Mouse (Mus musculus) stomach, embryonic 16.5 days (tissue): Measurements from ENCODE around the gene Spag5. TPM values are rescaled to one million over a fixed set of nuclear protein-coding genes. Genes with fewer than 3 reads are reported as not detected.
"Not testable (repeated sequence)": the region's sequence is repeated elsewhere in the genome, so short reads cannot be mapped to it uniquely, and the experiment has no call there.

Experiments used
- ATAC-seq: fragments of 200-750 bp; cut with Nextera tagmentation; 2 replicates; pipeline ENCODE4 v1.8.0; 2017; ENCODE audit warnings: moderate number of reproducible peaks, moderate TSS enrichment; ENCODE audit not compliant: insufficient read depth, low FRiP score
- H3K27ac ChIP-seq: fragments of 300-500 bp; sonication (generic); 2 replicates; pipeline ENCODE4 v1.5.1; 2014; ENCODE audit warnings: low read length
- H3K27me3 ChIP-seq: fragments of 300-500 bp; sonication (generic); 2 replicates; pipeline ENCODE4 v1.6.1; 2014; ENCODE audit warnings: low read length, control low read depth, mixed read lengths; ENCODE audit not compliant: control insufficient read depth, insufficient read depth
- H3K36me3 ChIP-seq: fragments of 300-500 bp; sonication (generic); 2 replicates; pipeline ENCODE4 v1.6.1; 2014; ENCODE audit warnings: low read length; ENCODE audit not compliant: control insufficient read depth, insufficient read depth
- H3K4me1 ChIP-seq: fragments of 300-500 bp; sonication (generic); 2 replicates; pipeline ENCODE4 v1.6.1; 2014; ENCODE audit warnings: low read length, control low read depth, mixed read lengths; ENCODE audit not compliant: control insufficient read depth, insufficient read depth
- H3K4me2 ChIP-seq: fragments of 300-500 bp; sonication (generic); 2 replicates; pipeline ENCODE4 v1.6.1; 2014; ENCODE audit warnings: low read depth, low read length, mixed read lengths
- H3K4me3 ChIP-seq: fragments of 300-500 bp; sonication (generic); replicated peaks from 2 replicates; pipeline ENCODE4 v1.5.1; 2014; ENCODE audit warnings: mild to moderate bottlenecking, low read length
- H3K9ac ChIP-seq: fragments of 300-500 bp; sonication (generic); 2 replicates; pipeline ENCODE4 v1.6.1; 2014; ENCODE audit warnings: low read length
- H3K9me3 ChIP-seq: fragments of 300-500 bp; sonication (generic); replicated peaks from 2 replicates; pipeline ENCODE4 v1.6.1; 2016; ENCODE audit warnings: low read length, control low read depth; ENCODE audit not compliant: control insufficient read depth
- WGBS: fragments of 180-500 bp; shearing (Covaris S2); extraction: QIAGEN DNeasy Blood & Tissue Kit; methylation state at CpG from one replicate; pipeline ENCODE4 v1.1.7; 2014; 5-methylcytosine and 5-hydroxymethylcytosine counted together
- polyA plus RNA-seq: library from polyadenylated mRNA; unstranded; fragments of >200 nt; fragmentation: Nextera tagmentation; extraction: Ambion mirVana; gene quantifications from 2 replicates; pipeline ENCODE4 v1.2.1, GENCODE M21; 2015

Gene Spag5
- polyA plus RNA-seq, 1 experiment from 2014 or later = 28.9 TPM

GRCm38 (mm10) chr11:78276169-78276568 is 25.2 kb upstream of the Spag5 start:
- H3K9ac ChIP-seq, H3K4me2 ChIP-seq, ATAC-seq, H3K27ac ChIP-seq, H3K9me3 ChIP-seq, H3K27me3 ChIP-seq, H3K4me1 ChIP-seq, H3K4me3 ChIP-seq: not testable (repeated sequence)
- WGBS = 95% methylated on average over 4 of the region's 4 CpGs
- peaks cover 43% of the 10 kb centered on the region for H3K36me3 ChIP-seq

- no peak overlapping the region for H3K27ac ChIP-seq
- WGBS = 81% methylated on average over 7 of the region's 7 CpGs
- no peak overlapping the region for H3K9ac ChIP-seq
- H3K36me3 ChIP-seq = peaks cover 36% of the 10 kb centered on the region; the same call in 1 of the 2 replicates
- no peak for ATAC-seq
- no peaks in the 10 kb centered on the region for H3K9me3 ChIP-seq
- H3K4me3 ChIP-seq = no peak overlapping the region
- no peak overlapping the region for H3K4me2 ChIP-seq
- H3K27me3 ChIP-seq = no peaks in the 10 kb centered on the region
- H3K4me1 ChIP-seq = no peaks in the 10 kb centered on the region
These were observed 22.5 kb upstream of the Spag5 start for GRCm38 (mm10) chr11:78278853-78279252.

GRCm38 (mm10) chr11:78279586-78279985 is 21.7 kb upstream of the Spag5 start:
- H3K4me2 ChIP-seq = no peak overlapping the region
- no peak overlapping the region for H3K4me3 ChIP-seq
- H3K9ac ChIP-seq = no peak overlapping the region
- no peak for ATAC-seq
- no peaks in the 10 kb centered on the region for H3K27me3 ChIP-seq
- H3K4me1 ChIP-seq = no peaks in the 10 kb centered on the region
- H3K27ac ChIP-seq = no peak overlapping the region
- 89% methylated on average over 4 of the region's 4 CpGs for WGBS
- no peaks in the 10 kb centered on the region for H3K9me3 ChIP-seq
- peaks cover 30% of the 10 kb centered on the region for H3K36me3 ChIP-seq

- no peak overlapping the region for H3K4me2 ChIP-seq
- 85% methylated on average over 7 of the region's 7 CpGs for WGBS
- peaks cover 21% of the 10 kb centered on the region for H3K36me3 ChIP-seq
- no peak overlapping the region for H3K4me3 ChIP-seq
- no peak for ATAC-seq
- no peaks in the 10 kb centered on the region for H3K27me3 ChIP-seq
- no peak overlapping the region for H3K27ac ChIP-seq
- no peak overlapping the region for H3K9ac ChIP-seq
- H3K4me1 ChIP-seq = no peaks in the 10 kb centered on the region
- H3K9me3 ChIP-seq = no peaks in the 10 kb centered on the region
These were observed 12.1 kb upstream of the Spag5 start for GRCm38 (mm10) chr11:78289146-78289763.

- 91% methylated on average over 4 of the region's 4 CpGs for WGBS
These were observed 10.7 kb upstream of the Spag5 start, which contains the start of gene BC030499 for GRCm38 (mm10) chr11:78290654-78291053. Gene BC030499, plus strand, starts transcription at chr11:78290841.

GRCm38 (mm10) chr11:78294585-78294984 is 6.7 kb upstream of the Spag5 start:
- Histone ChIP-seq H3K27me3 (no peaks in the 10 kb centered on the region), H3K9me3 (no peaks in the 10 kb centered on the region), H3K4me1 (no peaks in the 10 kb centered on the region), H3K27ac (no peak overlapping the region), H3K9ac (no peak overlapping the region), H3K36me3 (0 out of 2 replicates have a peak, but pooled peaks cover 5% of the 10 kb centered on the region), H3K4me3 (no peak overlapping the region), H3K4me2 (no peak overlapping the region)
- 89% methylated on average over 6 of the region's 6 CpGs for WGBS
- no peak for ATAC-seq

More at GRCm38 (mm10) chr11:78290654-78291053, 10.7 kb upstream of the Spag5 start, which contains the start of gene BC030499:
- H3K27me3 ChIP-seq = no peaks in the 10 kb centered on the region
- H3K4me1 ChIP-seq = no peaks in the 10 kb centered on the region
- H3K9ac ChIP-seq = no peak within 1 kb of the TSS
- H3K9me3 ChIP-seq = no peaks in the 10 kb centered on the region
- ATAC-seq = no peak
- H3K27ac ChIP-seq = no peak within 1 kb of the TSS
- no peak within 1 kb of the TSS for H3K4me3 ChIP-seq
- H3K4me2 ChIP-seq = no peak within 1 kb of the TSS
- H3K36me3 ChIP-seq = peaks cover 17% of the 10 kb centered on the region; the same call in 1 of the 2 replicates

- Histone ChIP-seq H3K27ac (peak overlapping the region; percentile 53; the same call in 1 of the 2 replicates), H3K4me3 (peak overlapping the region; percentile 82), H3K9me3 (no peaks in the 10 kb centered on the region), H3K36me3 (peaks cover 4% of the 10 kb centered on the region), H3K9ac (peak overlapping the region; percentile 82), H3K27me3 (no peaks in the 10 kb centered on the region), H3K4me2 (peak overlapping the region; percentile 79), H3K4me1 (0 out of 2 replicates have a peak, but pooled peaks cover 5% of the 10 kb centered on the region)
- ATAC-seq = no peak
- 66% methylated on average over 7 of the region's 7 CpGs for WGBS
These were observed 412 bp upstream of the Spag5 start for GRCm38 (mm10) chr11:78300917-78301316.

- Histone ChIP-seq H3K36me3 (peaks cover 8% of the 10 kb centered on the region), H3K4me3 (no peak overlapping the region), H3K4me2 (no peak overlapping the region), H3K4me1 (0 out of 2 replicates have a peak, but pooled peaks cover 5% of the 10 kb centered on the region), H3K27ac (no peak overlapping the region), H3K9ac (peak overlapping the region; percentile 29; the same call in 1 of the 2 replicates), H3K27me3 (no peaks in the 10 kb centered on the region), H3K9me3 (no peaks in the 10 kb centered on the region)
- no peak for ATAC-seq
- 84% methylated on average over 4 of the region's 4 CpGs for WGBS
These were observed 3.9 kb downstream of the Spag5 start for GRCm38 (mm10) chr11:78305272-78305671.

GRCm38 (mm10) chr11:78310861-78311511 is 9.7 kb downstream of the Spag5 start:
- H3K27me3 ChIP-seq = no peaks in the 10 kb centered on the region
- 91% methylated on average over 8 of the region's 8 CpGs for WGBS
- no peak overlapping the region for H3K9ac ChIP-seq
- no peak for ATAC-seq
- H3K4me2 ChIP-seq = no peak overlapping the region
- H3K4me1 ChIP-seq = no peaks in the 10 kb centered on the region
- H3K4me3 ChIP-seq = no peak overlapping the region
- H3K9me3 ChIP-seq = no peaks in the 10 kb centered on the region
- H3K36me3 ChIP-seq = peaks cover 4% of the 10 kb centered on the region; the same call in 1 of the 2 replicates
- no peak overlapping the region for H3K27ac ChIP-seq
